Mouse (Mus musculus) intestine, postnatal 0 days (tissue): ENCODE measurements around the gene Osbpl11. TPM values are rescaled to one million over a fixed set of nuclear protein-coding genes. Genes with fewer than 3 reads are reported as not detected.
"Not testable (repeated sequence)": the region's sequence is repeated elsewhere in the genome, so short reads cannot be mapped to it uniquely, and the experiment has no call there.

Source experiments
- ATAC-seq: fragments of 200-750 bp; cut with Nextera tagmentation; 2 replicates; pipeline ENCODE4 v1.8.0; 2017; ENCODE audit warnings: mild to moderate bottlenecking, moderate TSS enrichment, moderate library complexity
- H3K27ac ChIP-seq: fragments of 300-500 bp; sonication (generic); 2 replicates; pipeline ENCODE4 v1.5.1; 2014; ENCODE audit warnings: mild to moderate bottlenecking, low read depth, low read length, moderate library complexity
- H3K27me3 ChIP-seq: fragments of 300-500 bp; sonication (generic); replicated peaks from 2 replicates; pipeline ENCODE4 v1.6.1; 2014; ENCODE audit warnings: low read length, mixed read lengths; ENCODE audit not compliant: control insufficient read depth, insufficient read depth
- H3K36me3 ChIP-seq: fragments of 300-500 bp; sonication (generic); 2 replicates; pipeline ENCODE4 v1.6.1; 2014; ENCODE audit warnings: mild to moderate bottlenecking, moderate library complexity; ENCODE audit not compliant: control insufficient read depth, insufficient read depth
- H3K4me1 ChIP-seq: fragments of 300-500 bp; sonication (generic); replicated peaks from 2 replicates; pipeline ENCODE4 v1.6.1; 2014; ENCODE audit warnings: antibody characterized with exemption, low read length, mixed read lengths; ENCODE audit not compliant: control insufficient read depth, insufficient read depth
- H3K4me2 ChIP-seq: fragments of 300-500 bp; sonication (generic); replicated peaks from 2 replicates; pipeline ENCODE4 v1.6.1; 2014; ENCODE audit warnings: low read depth, mild to moderate bottlenecking, moderate library complexity
- H3K4me3 ChIP-seq: fragments of 300-500 bp; sonication (generic); 2 replicates; pipeline ENCODE4 v1.5.1; 2014; ENCODE audit warnings: low read depth, low read length
- H3K9ac ChIP-seq: fragments of 300-500 bp; sonication (generic); 2 replicates; pipeline ENCODE4 v1.6.1; 2014; ENCODE audit warnings: mild to moderate bottlenecking, low read depth, low read length
- H3K9me3 ChIP-seq: fragments of 300-500 bp; sonication (generic); 2 replicates; pipeline ENCODE4 v1.6.1; 2016; ENCODE audit warnings: mixed run types; ENCODE audit not compliant: control insufficient read depth
- CTCF ChIP-seq: sonication (generic); IDR thresholded peaks from 2 replicates; pipeline ENCODE4 v1.5.1; 2016; ENCODE audit warnings: low read depth, mild to moderate bottlenecking, control low read depth, antibody characterized with exemption, moderate library complexity
- WGBS: fragments of 180-500 bp; shearing (Covaris S2); extraction: QIAGEN DNeasy Blood & Tissue Kit; methylation state at CpG from one replicate; pipeline ENCODE4 v1.1.7; 2014; 5-methylcytosine and 5-hydroxymethylcytosine counted together
- polyA plus RNA-seq: library from polyadenylated mRNA; unstranded; fragments of >200 nt; fragmentation: Nextera tagmentation; extraction: Ambion mirVana; gene quantifications from 2 replicates; pipeline ENCODE4 v1.2.1, GENCODE M21; 2015

Osbpl11 gene
- polyA plus RNA-seq, 1 experiment from 2014 or later: 9.2 TPM

DNA sequence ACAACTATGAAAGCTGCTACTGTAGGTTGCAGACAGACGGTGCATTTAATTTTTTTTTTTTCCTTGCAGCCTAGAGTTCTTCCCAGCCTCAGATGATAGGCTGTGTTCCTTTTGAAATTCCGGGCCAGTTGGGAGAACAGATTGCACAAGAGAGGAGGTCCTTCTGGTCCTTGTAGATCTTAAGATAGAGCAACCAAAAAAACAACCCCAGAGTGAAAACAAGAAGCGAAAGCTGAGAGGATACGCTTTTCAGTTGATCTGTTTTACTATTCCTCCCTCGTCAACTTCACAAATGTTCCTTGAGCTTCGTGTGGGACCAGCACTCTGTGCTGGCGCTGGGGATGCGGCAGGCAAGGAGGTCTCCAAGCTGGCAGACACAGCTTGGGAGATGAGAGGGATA, 33.3 kb upstream of the Osbpl11 start:
- WGBS: 72% methylated on average over 8 of the region's 8 CpGs
- Histone ChIP-seq H3K4me3 (no peak overlapping the region), H3K4me2 (no peak overlapping the region), H3K9me3 (no peaks in the 10 kb centered on the region), H3K4me1 (no peaks in the 10 kb centered on the region), H3K27ac (no peak overlapping the region), H3K36me3 (no peaks in the 10 kb centered on the region), H3K27me3 (no peaks in the 10 kb centered on the region), H3K9ac (no peak overlapping the region)
- no peak for TF ChIP-seq CTCF
- no peak for ATAC-seq

DNA sequence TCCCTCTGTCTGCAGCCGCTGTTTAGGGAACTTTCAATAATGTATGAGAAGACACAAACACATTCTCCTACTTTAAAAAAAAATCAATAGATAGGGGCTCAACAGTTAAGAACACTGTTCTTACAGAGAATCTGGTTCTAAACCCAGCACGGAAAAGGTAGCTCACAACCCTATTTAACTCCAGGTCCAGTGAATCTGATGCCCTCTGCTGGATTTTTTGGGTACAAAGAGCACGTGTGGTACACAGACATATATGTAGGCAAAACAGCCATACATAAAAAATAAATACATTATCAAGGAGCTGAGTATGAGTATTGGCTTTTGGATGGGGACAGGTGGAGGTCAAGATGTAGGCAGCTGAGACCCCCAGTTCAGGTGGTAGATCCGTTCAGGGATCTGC, 29.9 kb upstream of the Osbpl11 start:
- H3K27ac ChIP-seq: no peak overlapping the region
- no peaks in the 10 kb centered on the region for H3K4me1 ChIP-seq
- 51% methylated on average over 4 of the region's 4 CpGs for WGBS
- peak; percentile 76 for TF ChIP-seq CTCF
- no peak for ATAC-seq
- no peak overlapping the region for H3K4me3 ChIP-seq
- no peak overlapping the region for H3K4me2 ChIP-seq
- H3K27me3 ChIP-seq: no peaks in the 10 kb centered on the region
- H3K9me3 ChIP-seq: no peaks in the 10 kb centered on the region
- H3K9ac ChIP-seq: no peak overlapping the region
- no peaks in the 10 kb centered on the region for H3K36me3 ChIP-seq

DNA sequence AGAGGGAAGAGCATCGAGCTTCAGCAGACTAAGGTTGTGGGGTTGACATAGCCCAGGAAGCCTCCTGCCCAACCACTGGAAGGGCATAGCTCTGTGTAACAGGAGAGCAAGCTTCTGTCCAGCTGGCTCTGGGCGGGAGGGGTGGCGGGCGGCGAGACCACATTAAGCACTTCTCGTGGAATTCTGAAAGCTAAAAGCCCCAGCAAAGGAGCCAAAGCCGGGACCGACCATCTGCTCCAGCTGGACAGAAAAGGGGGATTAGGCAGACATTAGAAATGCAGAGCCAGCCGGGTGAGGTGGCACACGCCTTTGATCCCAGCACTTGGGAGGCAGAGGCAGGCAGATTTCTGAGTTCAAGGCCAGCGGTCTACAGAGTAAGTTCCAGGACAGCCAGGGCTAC, 26.9 kb upstream of the Osbpl11 start:
- H3K27ac ChIP-seq: no peak overlapping the region
- H3K9ac ChIP-seq: no peak overlapping the region
- H3K4me3 ChIP-seq: no peak overlapping the region
- no peak for TF ChIP-seq CTCF
- WGBS: 87% methylated on average over 11 of the region's 11 CpGs
- no peak overlapping the region for H3K4me2 ChIP-seq
- no peak for ATAC-seq
- no peaks in the 10 kb centered on the region for H3K4me1 ChIP-seq
- H3K9me3 ChIP-seq: no peaks in the 10 kb centered on the region
- H3K36me3 ChIP-seq: no peaks in the 10 kb centered on the region
- no peaks in the 10 kb centered on the region for H3K27me3 ChIP-seq

DNA sequence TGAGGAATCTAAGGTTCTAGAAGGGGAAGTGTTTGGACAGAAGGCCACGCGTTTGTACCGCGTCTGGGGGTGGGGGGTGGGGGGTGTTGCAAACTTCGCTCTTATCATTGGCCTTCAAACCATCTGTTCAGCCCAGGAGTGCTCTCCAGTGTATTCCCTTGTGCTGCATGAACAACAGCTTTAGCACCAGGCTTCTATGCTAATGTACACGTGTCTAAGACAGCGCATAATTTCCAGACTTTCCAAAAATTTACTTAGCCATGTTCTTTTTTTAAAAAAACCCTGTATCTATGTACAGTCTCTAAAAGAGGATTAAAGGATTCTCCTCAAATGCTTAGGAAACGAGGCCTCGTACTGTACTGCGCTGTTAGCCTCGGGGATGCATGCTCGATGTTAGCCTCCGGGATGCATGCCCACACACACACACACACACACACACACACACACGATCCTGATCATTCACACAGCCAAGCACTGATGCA, 26.2 kb upstream of the Osbpl11 start:
- TF ChIP-seq CTCF: no peak
- no peak overlapping the region for H3K4me2 ChIP-seq
- WGBS: 84% methylated on average over 14 of the region's 14 CpGs
- no peak overlapping the region for H3K4me3 ChIP-seq
- no peaks in the 10 kb centered on the region for H3K27me3 ChIP-seq
- no peak for ATAC-seq
- H3K9ac ChIP-seq: no peak overlapping the region
- no peak overlapping the region for H3K27ac ChIP-seq
- no peaks in the 10 kb centered on the region for H3K4me1 ChIP-seq
- no peaks in the 10 kb centered on the region for H3K36me3 ChIP-seq
- H3K9me3 ChIP-seq: no peaks in the 10 kb centered on the region

DNA sequence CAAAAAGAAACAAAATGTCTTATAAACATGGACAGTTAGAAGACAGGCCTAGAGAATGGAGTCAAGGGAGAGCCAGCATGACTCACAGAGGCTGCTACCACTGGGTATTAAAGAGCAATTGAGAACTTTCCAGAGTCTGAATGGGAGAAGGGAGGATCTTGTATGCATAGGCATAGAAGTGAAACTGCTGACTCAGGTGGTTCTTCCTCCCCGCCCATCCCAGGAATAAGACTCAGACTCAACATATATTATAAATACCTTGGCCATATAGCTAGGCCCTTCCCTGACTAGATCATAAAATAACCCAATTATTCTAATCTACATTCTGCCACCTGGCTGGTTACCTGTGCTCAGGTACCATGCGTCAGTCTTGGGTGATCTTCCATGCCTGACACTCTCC, 25.5 kb upstream of the Osbpl11 start:
- H3K4me3 ChIP-seq: no peak overlapping the region
- H3K4me2 ChIP-seq: no peak overlapping the region
- no peaks in the 10 kb centered on the region for H3K9me3 ChIP-seq
- no peaks in the 10 kb centered on the region for H3K27me3 ChIP-seq
- no peak for ATAC-seq
- no peaks in the 10 kb centered on the region for H3K36me3 ChIP-seq
- H3K4me1 ChIP-seq: no peaks in the 10 kb centered on the region
- WGBS: 94% methylated on average over 2 of the region's 2 CpGs
- TF ChIP-seq CTCF: no peak
- H3K27ac ChIP-seq: no peak overlapping the region
- H3K9ac ChIP-seq: no peak overlapping the region

DNA sequence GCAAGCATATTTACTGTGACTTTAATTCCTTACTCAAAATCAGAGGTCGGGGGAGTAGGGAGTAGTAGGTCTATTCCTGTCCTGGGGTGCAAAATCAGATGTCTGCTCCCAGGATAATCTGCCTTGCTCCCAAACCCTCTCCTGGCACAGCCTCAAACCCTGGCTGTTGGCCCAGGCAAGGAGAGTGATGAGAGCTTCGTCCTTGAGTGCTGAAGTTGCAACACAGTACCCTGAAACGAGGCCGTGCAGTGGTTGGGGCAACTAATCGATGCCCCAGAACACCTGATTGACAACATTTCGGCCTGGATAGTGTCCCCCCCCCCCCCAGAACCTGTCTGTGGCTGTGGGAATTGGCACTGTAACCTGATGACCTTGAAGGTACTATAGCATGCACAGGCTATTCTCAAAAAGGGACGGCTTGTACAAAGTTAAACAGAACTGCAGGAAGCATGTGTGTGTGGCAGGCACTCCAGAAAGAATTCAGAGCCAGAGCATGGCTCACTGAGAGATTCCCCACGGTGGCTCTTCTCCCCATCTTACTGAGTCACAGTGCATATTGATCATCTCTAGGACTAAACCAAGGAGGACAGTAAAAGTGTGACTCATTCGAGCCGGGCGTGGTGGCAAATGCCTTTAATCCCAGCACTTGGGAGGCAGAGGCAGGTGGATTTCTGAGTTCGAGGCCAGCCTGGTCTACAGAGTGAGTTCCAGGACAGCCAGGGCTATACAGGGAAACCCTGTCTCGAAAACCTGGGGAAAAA, 21.4 kb upstream of the Osbpl11 start:
- WGBS: 67% methylated on average over 13 of the region's 13 CpGs
- no peaks in the 10 kb centered on the region for H3K27me3 ChIP-seq
- no peak overlapping the region for H3K4me3 ChIP-seq
- ATAC-seq: no peak
- H3K4me1 ChIP-seq: no peaks in the 10 kb centered on the region
- no peaks in the 10 kb centered on the region for H3K9me3 ChIP-seq
- no peak for TF ChIP-seq CTCF
- no peaks in the 10 kb centered on the region for H3K36me3 ChIP-seq
- H3K4me2 ChIP-seq: no peak overlapping the region
- no peak overlapping the region for H3K9ac ChIP-seq
- no peak overlapping the region for H3K27ac ChIP-seq

DNA sequence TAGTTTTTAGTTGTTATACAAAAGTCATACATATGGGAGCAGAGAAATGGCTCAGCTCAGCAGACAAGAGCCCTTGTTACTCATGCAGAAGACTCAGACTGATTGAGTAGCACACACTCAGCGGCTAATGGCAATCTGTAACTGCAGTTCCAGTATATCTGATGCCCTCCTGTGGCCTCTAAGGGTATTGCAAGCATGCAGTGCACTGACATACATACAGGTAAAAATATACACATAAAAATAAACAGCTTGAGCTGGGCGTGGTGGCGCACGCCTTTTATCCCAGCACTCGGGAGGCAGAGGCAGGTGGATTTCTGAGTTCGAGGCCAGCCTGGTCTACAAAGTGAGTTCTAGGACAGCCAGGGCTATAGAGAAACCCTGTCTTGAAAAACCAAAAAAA, 18.6 kb upstream of the Osbpl11 start:
- H3K9ac ChIP-seq, H3K9me3 ChIP-seq, H3K27ac ChIP-seq, H3K4me3 ChIP-seq, H3K4me2 ChIP-seq, ATAC-seq, H3K36me3 ChIP-seq, H3K27me3 ChIP-seq, H3K4me1 ChIP-seq: not testable (repeated sequence)
- WGBS: 66% methylated on average over 6 of the region's 6 CpGs
- TF ChIP-seq CTCF: peak; percentile 69
